Mouse (Mus musculus): Measurements from ENCODE around the gene Atp8a2. TPM values are rescaled to one million over a fixed set of nuclear protein-coding genes. Genes with fewer than 3 reads are reported as not detected.
"Not testable (repeated sequence)": the region's sequence is repeated elsewhere in the genome, so short reads cannot be mapped to it uniquely, and the experiment has no call there.

Gene Atp8a2
- polyA plus RNA-seq, 1 experiment from 2014 or later = 23.8 TPM

DNA sequence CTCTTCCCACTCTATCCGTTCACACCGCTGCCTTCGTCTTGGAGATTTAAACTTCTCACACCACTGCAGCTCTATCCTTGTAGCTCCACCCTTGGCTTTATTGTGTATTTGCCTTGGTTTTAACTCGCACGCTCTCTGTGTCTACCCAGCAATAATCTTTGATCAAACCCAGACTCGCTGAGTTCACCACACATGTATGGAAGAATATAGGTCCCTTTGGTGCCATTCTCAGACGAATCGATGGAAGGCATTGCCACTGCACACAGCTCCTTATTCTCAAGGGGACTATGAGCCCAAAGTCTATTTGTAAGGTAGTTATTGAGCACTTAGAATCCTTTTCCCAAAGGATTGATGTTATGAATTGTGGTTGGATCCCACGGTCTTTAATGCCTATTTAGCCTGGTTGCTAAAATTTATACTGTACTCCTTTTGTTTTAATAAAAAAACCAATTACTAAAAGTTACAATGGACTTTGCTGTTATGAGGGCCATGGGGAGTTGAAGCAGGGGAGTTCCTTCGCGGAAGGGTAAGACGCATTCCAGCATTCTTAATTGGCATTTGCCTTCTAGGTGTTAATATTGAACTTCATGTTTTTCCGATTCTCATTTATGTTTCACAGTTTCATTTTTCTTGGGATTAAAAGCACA lies 265.4 kb downstream of the Atp8a2 start:
- H3K4me1 ChIP-seq = no peaks in the 10 kb centered on the region
- H3K36me3 ChIP-seq = no peaks in the 10 kb centered on the region
- H3K4me3 ChIP-seq = no peak overlapping the region
- no peaks in the 10 kb centered on the region for H3K27me3 ChIP-seq (replicated peaks)
- no peak overlapping the region for H3K4me2 ChIP-seq (replicated peaks)
- no peak overlapping the region for H3K9ac ChIP-seq
- no peaks in the 10 kb centered on the region for H3K9me3 ChIP-seq
- 80% methylated on average over 13 of the region's 13 CpGs for WGBS
- no peak for ATAC-seq (ENCODE audit: low FRiP score, low read depth)
- no peak overlapping the region for H3K27ac ChIP-seq

DNA sequence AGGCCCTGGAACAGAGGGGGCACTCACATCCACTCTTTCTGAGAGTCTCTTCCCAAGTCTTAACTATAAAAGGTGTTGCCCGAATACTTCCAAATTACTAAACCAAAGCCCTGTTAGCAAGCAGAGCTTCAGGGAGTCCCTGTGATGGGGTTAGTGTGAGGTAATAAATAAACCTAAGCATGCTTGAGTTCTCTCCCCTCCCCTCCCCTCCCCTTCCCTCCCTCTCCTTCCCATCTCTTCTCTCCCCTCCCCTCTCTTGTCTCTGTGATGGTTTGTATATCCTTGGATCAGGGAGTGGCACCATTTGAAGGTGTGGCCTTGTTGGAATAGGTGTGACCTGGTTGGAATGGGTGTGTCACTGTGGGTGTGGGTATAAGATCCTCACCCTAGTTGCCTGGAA lies 267.8 kb downstream of the Atp8a2 start:
- not testable (repeated sequence) for H3K9me3 ChIP-seq; H3K27ac ChIP-seq; H3K9ac ChIP-seq; ATAC-seq (ENCODE audit: low FRiP score, low read depth); H3K4me2 ChIP-seq (replicated peaks); H3K4me1 ChIP-seq; H3K27me3 ChIP-seq (replicated peaks); H3K36me3 ChIP-seq; H3K4me3 ChIP-seq
- 89% methylated on average over 1 of the region's 1 CpGs for WGBS

DNA sequence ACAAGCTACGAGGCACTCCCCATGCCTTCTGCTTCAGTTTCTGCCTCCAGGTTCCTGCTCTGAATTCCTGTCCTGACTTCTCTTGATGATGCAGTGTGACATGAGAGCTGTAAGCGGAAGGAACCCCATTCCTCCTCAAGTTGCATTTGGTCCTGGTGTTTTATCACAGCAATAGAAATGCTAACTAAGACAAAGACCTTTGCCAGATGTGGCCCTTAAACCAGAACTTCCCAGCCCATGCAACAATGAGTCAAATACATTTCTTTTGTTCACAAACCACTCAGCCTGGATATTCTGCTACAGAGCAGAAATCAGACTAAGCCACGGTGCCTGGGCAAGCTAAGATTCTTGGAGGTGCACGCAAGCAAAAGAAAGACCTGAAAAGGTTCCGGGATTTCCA lies 268.2 kb downstream of the Atp8a2 start:
- ATAC-seq (ENCODE audit: low FRiP score, low read depth) = no peak
- Histone ChIP-seq H3K9me3 (no peaks in the 10 kb centered on the region), H3K4me2 (replicated peaks) (no peak overlapping the region), H3K27me3 (replicated peaks) (no peaks in the 10 kb centered on the region), H3K36me3 (no peaks in the 10 kb centered on the region), H3K4me3 (no peak overlapping the region), H3K9ac (no peak overlapping the region), H3K27ac (no peak overlapping the region), H3K4me1 (no peaks in the 10 kb centered on the region)
- WGBS = 72% methylated on average over 5 of the region's 5 CpGs

DNA sequence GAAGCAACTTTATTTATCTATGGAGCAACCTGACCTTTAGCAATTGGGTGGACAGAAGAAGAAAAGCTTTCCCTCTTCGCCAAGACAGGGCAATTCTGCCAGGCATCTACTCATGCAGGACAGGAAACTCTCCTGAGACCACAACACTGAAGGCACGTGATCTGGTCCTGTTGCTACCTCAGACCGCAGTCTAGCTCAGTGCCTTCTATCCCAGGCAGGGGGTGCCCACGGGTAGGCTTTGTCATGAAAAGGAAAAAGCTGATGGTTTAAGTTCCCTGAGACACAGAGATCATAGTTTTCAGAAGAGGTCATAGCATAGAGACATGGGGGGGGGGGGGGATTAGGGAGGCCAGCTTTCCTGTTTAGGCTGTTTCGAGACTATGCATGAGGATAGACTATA lies 269.2 kb downstream of the Atp8a2 start:
- H3K27me3 ChIP-seq (replicated peaks) = no peaks in the 10 kb centered on the region
- no peak overlapping the region for H3K9ac ChIP-seq
- no peak overlapping the region for H3K4me2 ChIP-seq (replicated peaks)
- no peak overlapping the region for H3K27ac ChIP-seq
- no peak overlapping the region for H3K4me3 ChIP-seq
- no peak for ATAC-seq (ENCODE audit: low FRiP score, low read depth)
- no peaks in the 10 kb centered on the region for H3K4me1 ChIP-seq
- no peaks in the 10 kb centered on the region for H3K36me3 ChIP-seq
- WGBS = 79% methylated on average over 5 of the region's 5 CpGs
- no peaks in the 10 kb centered on the region for H3K9me3 ChIP-seq

DNA sequence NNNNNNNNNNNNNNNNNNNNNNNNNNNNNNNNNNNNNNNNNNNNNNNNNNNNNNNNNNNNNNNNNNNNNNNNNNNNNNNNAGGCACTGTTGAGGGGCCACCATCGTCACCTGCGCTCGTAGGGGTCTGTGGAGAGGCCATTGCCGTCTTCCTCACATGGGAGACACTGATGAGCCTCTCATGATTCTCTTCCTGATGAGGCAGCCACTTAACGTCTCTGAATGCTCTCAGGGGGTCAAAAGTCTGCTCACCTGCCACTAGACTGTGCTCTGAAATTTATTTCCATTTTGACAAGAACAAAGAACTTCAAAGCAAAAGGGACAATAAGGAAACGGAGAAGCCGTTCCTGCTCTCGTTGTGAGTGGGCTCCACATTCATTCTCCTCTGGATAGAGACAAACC lies 277.1 kb downstream of the Atp8a2 start:
- no peaks in the 10 kb centered on the region for H3K4me1 ChIP-seq
- no peak overlapping the region for H3K4me2 ChIP-seq (replicated peaks)
- no peaks in the 10 kb centered on the region for H3K27me3 ChIP-seq (replicated peaks)
- ATAC-seq (ENCODE audit: low FRiP score, low read depth) = no peak
- 48% methylated on average over 8 of the region's 8 CpGs for WGBS
- no peak overlapping the region for H3K27ac ChIP-seq
- H3K4me3 ChIP-seq = no peak overlapping the region
- no peaks in the 10 kb centered on the region for H3K9me3 ChIP-seq
- H3K9ac ChIP-seq = no peak overlapping the region
- H3K36me3 ChIP-seq = no peaks in the 10 kb centered on the region

DNA sequence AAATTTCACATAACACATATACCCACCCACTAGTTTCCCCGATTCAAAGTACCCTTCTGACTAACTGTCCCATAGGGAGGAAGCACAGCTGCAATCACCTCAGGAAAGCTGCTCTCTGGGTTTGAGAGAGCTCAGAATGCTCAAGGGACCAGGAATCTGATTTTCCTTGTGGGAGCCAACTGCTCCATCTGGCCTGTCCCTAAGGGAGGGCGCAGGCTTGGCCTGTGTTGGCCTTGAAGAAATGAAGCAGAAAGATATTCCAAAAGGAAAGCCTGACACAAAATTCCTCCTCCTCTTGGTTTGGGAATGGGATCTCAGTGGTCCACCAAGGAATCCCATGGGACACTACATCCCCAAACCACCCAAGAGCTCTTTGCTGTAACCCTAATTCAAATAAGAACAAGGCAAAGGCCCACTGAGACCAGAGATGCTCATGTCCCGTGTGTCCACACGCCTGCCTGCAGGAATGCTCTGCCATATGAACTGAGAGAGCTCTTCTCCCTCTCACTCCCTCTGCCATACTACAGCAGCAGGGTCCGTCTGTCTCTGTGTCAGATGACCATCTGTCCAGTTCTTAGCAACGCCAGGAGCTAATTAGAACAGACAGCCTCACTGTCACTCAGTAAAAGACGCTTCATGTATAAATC lies 293.4 kb downstream of the Atp8a2 start:
- Histone ChIP-seq H3K4me1 (no peaks in the 10 kb centered on the region), H3K4me3 (no peak overlapping the region), H3K4me2 (replicated peaks) (no peak overlapping the region), H3K9ac (no peak overlapping the region), H3K36me3 (no peaks in the 10 kb centered on the region), H3K9me3 (no peaks in the 10 kb centered on the region), H3K27ac (no peak overlapping the region), H3K27me3 (replicated peaks) (no peaks in the 10 kb centered on the region)
- 72% methylated on average over 7 of the region's 7 CpGs for WGBS
- no peak for ATAC-seq (ENCODE audit: low FRiP score, low read depth)

DNA sequence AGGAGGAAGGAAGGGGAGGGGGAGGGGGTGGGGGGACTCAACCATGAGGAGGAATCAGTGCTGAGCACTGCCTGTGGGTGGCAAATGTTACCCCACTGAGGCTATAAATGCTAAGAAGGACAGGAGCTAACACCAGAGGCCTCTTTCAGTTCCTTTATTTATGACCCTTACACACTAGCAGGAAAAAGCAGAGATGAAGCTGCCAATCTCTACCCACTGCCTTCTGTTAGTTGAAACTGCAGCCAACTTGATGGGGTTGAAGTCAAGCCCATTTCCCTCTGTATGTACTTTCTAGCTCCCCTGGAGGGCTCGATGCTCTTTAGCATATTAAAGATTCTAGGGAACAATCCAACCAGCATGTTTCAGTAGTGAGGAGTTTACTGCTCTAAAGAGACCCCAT lies 303.0 kb downstream of the Atp8a2 start:
- no peak for ATAC-seq (ENCODE audit: low FRiP score, low read depth)
- H3K4me1 ChIP-seq = no peaks in the 10 kb centered on the region
- 66% methylated on average over 1 of the region's 1 CpGs for WGBS
- no peak overlapping the region for H3K4me2 ChIP-seq (replicated peaks)
- no peaks in the 10 kb centered on the region for H3K9me3 ChIP-seq
- no peak overlapping the region for H3K27ac ChIP-seq
- H3K27me3 ChIP-seq (replicated peaks) = no peaks in the 10 kb centered on the region
- H3K4me3 ChIP-seq = no peak overlapping the region
- no peak overlapping the region for H3K9ac ChIP-seq
- H3K36me3 ChIP-seq = no peaks in the 10 kb centered on the region

DNA sequence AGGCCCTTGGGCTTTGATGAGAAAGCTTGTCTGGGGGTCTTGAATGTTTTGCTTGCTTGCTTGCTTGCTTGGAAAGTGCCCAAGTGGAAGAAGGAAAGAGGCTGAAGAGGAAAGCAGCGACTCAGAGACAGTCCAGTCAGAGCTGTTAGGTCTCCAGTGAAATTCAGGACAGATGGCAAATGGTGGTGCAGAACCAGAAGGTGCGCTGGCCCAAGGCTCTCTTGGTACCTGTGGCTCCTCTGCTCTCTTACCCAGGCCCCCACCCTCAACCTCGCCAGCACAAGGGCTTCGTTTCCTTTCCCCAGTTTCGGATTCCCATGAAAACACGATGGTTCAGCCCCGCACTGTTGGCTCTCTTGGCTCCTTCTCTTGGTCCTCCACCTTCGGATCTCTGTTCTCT lies 304.9 kb downstream of the Atp8a2 start:
- Histone ChIP-seq H3K4me1 (no peaks in the 10 kb centered on the region), H3K4me2 (replicated peaks) (no peak overlapping the region), H3K27ac (no peak overlapping the region), H3K4me3 (no peak overlapping the region), H3K9ac (no peak overlapping the region), H3K27me3 (replicated peaks) (no peaks in the 10 kb centered on the region), H3K9me3 (no peaks in the 10 kb centered on the region), H3K36me3 (no peaks in the 10 kb centered on the region)
- WGBS = 93% methylated on average over 8 of the region's 8 CpGs
- no peak for ATAC-seq (ENCODE audit: low FRiP score, low read depth)

DNA sequence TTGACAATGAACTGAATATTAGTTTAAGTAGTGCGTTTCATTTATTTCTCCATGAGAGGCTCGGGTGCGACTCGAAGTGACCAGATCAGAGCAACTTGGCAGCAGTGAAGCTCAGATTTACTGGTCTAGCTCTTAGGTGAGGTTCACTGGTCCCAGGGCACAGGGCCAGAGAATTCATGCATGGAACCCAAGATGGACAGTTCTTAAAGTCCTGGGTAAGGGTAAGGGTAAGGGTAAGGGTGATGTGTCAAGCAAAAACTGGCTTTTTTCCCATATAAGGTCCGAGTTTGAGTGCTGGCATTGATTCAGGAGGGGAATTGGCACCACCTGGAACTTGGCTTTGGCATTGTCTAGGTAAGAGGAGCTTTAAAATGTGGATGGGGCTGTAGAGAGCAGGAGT lies 305.5 kb downstream of the Atp8a2 start:
- Histone ChIP-seq H3K9ac (no peak overlapping the region), H3K4me2 (replicated peaks) (no peak overlapping the region), H3K27me3 (replicated peaks) (no peaks in the 10 kb centered on the region), H3K36me3 (no peaks in the 10 kb centered on the region), H3K4me1 (no peaks in the 10 kb centered on the region), H3K27ac (no peak overlapping the region), H3K9me3 (no peaks in the 10 kb centered on the region), H3K4me3 (no peak overlapping the region)
- WGBS = 89% methylated on average over 5 of the region's 5 CpGs
- ATAC-seq (ENCODE audit: low FRiP score, low read depth) = no peak

DNA sequence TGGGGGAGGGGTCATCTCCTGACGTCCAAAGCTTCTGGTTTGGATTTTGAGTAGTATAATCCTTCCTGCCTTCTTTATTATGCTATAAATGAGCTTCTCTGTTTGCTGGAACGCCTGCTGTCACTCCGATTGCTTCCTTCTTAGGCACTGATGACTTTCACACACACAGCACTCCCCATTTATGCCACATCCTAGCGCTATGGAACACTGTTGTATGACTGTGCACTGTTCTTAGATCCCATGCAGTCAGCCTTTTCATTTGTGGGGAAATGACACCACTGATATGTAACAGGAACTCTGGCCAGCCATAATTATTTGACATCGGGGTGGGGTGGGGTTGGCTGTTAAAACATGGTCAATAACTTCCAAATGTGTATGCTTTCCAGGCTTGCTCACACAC lies 306.2 kb downstream of the Atp8a2 start:
- no peaks in the 10 kb centered on the region for H3K4me1 ChIP-seq
- 66% methylated on average over 5 of the region's 5 CpGs for WGBS
- H3K27me3 ChIP-seq (replicated peaks) = no peaks in the 10 kb centered on the region
- no peak overlapping the region for H3K4me3 ChIP-seq
- ATAC-seq (ENCODE audit: low FRiP score, low read depth) = no peak
- no peak overlapping the region for H3K9ac ChIP-seq
- no peaks in the 10 kb centered on the region for H3K36me3 ChIP-seq
- no peak overlapping the region for H3K27ac ChIP-seq
- H3K4me2 ChIP-seq (replicated peaks) = no peak overlapping the region
- H3K9me3 ChIP-seq = no peaks in the 10 kb centered on the region

DNA sequence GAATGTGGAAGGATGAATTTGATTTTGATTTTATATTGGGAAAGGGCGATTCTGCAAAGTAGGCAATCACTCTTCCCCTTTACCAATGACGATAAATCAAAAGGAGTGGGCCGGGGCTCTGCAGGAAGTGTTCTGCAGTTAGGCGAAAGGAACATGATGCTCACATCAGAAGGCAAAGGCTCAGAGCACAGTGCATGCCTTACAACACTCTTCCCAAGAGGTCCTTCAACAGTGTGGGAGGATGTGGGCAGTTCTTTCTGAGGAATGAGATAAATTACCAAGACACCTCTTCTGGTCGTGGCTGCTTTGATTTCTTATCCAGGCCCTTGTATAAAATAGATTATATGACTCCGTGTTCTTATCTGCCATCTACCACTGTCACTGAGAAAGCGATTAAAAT lies 306.9 kb downstream of the Atp8a2 start:
- Histone ChIP-seq H3K36me3 (no peaks in the 10 kb centered on the region), H3K9ac (no peak overlapping the region), H3K4me2 (replicated peaks) (no peak overlapping the region), H3K27me3 (replicated peaks) (no peaks in the 10 kb centered on the region), H3K27ac (no peak overlapping the region), H3K4me3 (no peak overlapping the region), H3K9me3 (no peaks in the 10 kb centered on the region), H3K4me1 (no peaks in the 10 kb centered on the region)
- 77% methylated on average over 7 of the region's 7 CpGs for WGBS
- ATAC-seq (ENCODE audit: low FRiP score, low read depth) = no peak

DNA sequence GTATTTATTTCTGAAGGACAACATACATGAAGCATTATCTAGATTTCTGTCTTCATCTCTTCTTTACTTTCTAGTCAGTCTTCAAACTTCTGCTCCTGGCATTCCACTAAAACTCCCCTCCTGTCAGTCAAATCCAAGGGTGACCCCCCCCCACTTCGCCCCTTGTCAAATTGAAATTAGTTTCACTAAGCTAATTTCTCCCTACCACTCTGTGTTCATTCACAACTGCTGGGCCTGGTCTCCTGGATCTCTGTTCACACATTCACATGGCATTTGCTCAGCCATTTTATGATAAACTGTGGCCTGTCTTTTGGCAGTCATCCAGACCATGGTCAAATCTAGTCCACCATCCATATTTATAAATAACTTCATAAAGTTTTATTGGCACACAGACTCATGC lies 308.5 kb downstream of the Atp8a2 start:
- Histone ChIP-seq H3K4me3 (no peak overlapping the region), H3K27ac (no peak overlapping the region), H3K27me3 (replicated peaks) (no peaks in the 10 kb centered on the region), H3K36me3 (no peaks in the 10 kb centered on the region), H3K9me3 (no peaks in the 10 kb centered on the region), H3K4me2 (replicated peaks) (no peak overlapping the region), H3K4me1 (no peaks in the 10 kb centered on the region), H3K9ac (no peak overlapping the region)
- 93% methylated on average over 1 of the region's 1 CpGs for WGBS
- ATAC-seq (ENCODE audit: low FRiP score, low read depth) = no peak

DNA sequence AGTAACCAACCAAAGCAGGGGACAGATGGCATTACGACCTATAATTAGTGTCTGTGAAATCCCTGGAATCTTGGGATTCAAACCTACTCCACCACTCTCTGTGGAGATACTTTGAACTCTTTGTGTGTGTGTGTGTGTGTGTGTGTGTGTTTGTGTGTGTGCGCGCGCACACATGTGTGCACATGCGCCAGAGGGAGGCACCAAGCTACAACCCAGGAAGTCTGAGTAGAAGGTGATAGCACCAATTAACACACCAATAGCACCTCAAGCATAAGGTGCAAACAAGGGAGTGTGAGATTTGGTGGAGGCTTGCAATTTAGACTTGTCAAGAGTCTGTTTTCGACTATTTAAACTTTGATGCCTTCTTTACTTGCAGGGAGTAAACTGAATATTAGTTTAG lies 308.9 kb downstream of the Atp8a2 start:
- no peaks in the 10 kb centered on the region for H3K36me3 ChIP-seq
- no peak for ATAC-seq (ENCODE audit: low FRiP score, low read depth)
- H3K4me3 ChIP-seq = no peak overlapping the region
- H3K27me3 ChIP-seq (replicated peaks) = no peaks in the 10 kb centered on the region
- no peak overlapping the region for H3K9ac ChIP-seq
- 81% methylated on average over 6 of the region's 6 CpGs for WGBS
- H3K4me1 ChIP-seq = no peaks in the 10 kb centered on the region
- H3K4me2 ChIP-seq (replicated peaks) = no peak overlapping the region
- no peaks in the 10 kb centered on the region for H3K9me3 ChIP-seq
- H3K27ac ChIP-seq = no peak overlapping the region

All from neural tube, embryonic 12.5 days (tissue).